Mouse (Mus musculus) liver, embryonic 13.5 days (tissue): ENCODE results near the gene Ppp6r1. TPM values are rescaled to one million over a fixed set of nuclear protein-coding genes. Genes with fewer than 3 reads are reported as not detected.

Source experiments
- ATAC-seq: fragments of 200-750 bp; cut with Nextera tagmentation; 2 replicates; pipeline ENCODE4 v1.8.0; 2017; ENCODE audit warnings: low read depth, mild to moderate bottlenecking, moderate number of reproducible peaks, moderate library complexity
- DNase-seq: peaks from one replicate; pipeline ENCODE4 v3.0.0; 2022
- H3K27ac ChIP-seq: fragments of 300-500 bp; sonication (generic); 2 replicates; pipeline ENCODE4 v1.5.1; 2015; ENCODE audit warnings: moderate library complexity, mild to moderate bottlenecking, inconsistent platforms
- H3K27me3 ChIP-seq: fragments of 300-500 bp; sonication (generic); 2 replicates; pipeline ENCODE4 v1.6.1; 2015; ENCODE audit warnings: mild to moderate bottlenecking, inconsistent platforms
- H3K36me3 ChIP-seq: fragments of 300-500 bp; sonication (generic); 2 replicates; pipeline ENCODE4 v1.6.1; 2015; ENCODE audit warnings: mild to moderate bottlenecking, inconsistent platforms
- H3K4me1 ChIP-seq: fragments of 300-500 bp; sonication (generic); replicated peaks from 2 replicates; pipeline ENCODE4 v1.6.1; 2015; ENCODE audit warnings: inconsistent platforms
- H3K4me2 ChIP-seq: fragments of 300-500 bp; sonication (generic); 2 replicates; pipeline ENCODE4 v1.6.1; 2015; ENCODE audit warnings: inconsistent platforms, mild to moderate bottlenecking, moderate library complexity
- H3K4me3 ChIP-seq: fragments of 300-500 bp; sonication (generic); replicated peaks from 2 replicates; pipeline ENCODE4 v1.5.1; 2015; ENCODE audit warnings: mild to moderate bottlenecking, inconsistent platforms
- H3K9ac ChIP-seq: fragments of 300-500 bp; sonication (generic); 2 replicates; pipeline ENCODE4 v1.6.1; 2015; ENCODE audit warnings: mild to moderate bottlenecking, inconsistent platforms
- H3K9me3 ChIP-seq: fragments of 300-500 bp; sonication (generic); replicated peaks from 2 replicates; pipeline ENCODE4 v1.6.1; 2016; ENCODE audit warnings: inconsistent platforms
- WGBS: fragments of 180-500 bp; shearing (Covaris S2); methylation state at CpG from one replicate; pipeline ENCODE4 v1.1.7; 2015; ENCODE audit not compliant: insufficient replicate concordance; 5-methylcytosine and 5-hydroxymethylcytosine counted together
- polyA plus RNA-seq: library from polyadenylated mRNA; unstranded; fragments of >200 nt; fragmentation: Nextera tagmentation; extraction: Ambion mirVana; gene quantifications from 2 replicates; pipeline ENCODE4 v1.2.1, GENCODE M21; 2015

The Ppp6r1 gene
- polyA plus RNA-seq, 1 experiment from 2014 or later, result 7.1 TPM

DNA sequence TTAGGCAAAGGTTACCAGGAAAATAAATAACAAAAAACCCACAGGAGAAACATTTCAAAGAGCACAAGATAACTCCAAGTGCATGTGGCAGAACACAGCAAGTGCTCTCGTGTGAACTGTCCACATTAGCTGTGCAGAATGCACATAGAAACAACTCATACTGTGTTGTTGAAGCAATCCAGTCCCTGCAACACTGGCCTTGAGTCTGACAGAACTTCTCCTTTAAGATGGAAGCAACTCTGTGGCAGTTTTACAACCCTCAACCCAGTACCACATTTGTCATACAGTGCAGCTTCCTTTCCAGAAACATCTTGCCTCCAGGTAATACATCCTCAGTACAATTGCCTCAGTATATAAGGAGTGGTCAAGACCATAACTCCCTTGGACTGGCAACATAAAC lies 2.0 kb downstream of the Ppp6r1 start:
- DNase-seq, result no peak
- Histone ChIP-seq H3K9ac (peak overlapping the region; percentile 97), H3K4me1 (peaks cover 77% of the 10 kb centered on the region), H3K36me3 (peaks cover 46% of the 10 kb centered on the region), H3K4me2 (peak overlapping the region; percentile 96), H3K27ac (peak overlapping the region; percentile 92), H3K4me3 (peak overlapping the region; percentile 94), H3K27me3 (no peaks in the 10 kb centered on the region), H3K9me3 (no peaks in the 10 kb centered on the region)
- WGBS, result 33% methylated on average over 1 of the region's 1 CpGs
- ATAC-seq, result no peak

DNA sequence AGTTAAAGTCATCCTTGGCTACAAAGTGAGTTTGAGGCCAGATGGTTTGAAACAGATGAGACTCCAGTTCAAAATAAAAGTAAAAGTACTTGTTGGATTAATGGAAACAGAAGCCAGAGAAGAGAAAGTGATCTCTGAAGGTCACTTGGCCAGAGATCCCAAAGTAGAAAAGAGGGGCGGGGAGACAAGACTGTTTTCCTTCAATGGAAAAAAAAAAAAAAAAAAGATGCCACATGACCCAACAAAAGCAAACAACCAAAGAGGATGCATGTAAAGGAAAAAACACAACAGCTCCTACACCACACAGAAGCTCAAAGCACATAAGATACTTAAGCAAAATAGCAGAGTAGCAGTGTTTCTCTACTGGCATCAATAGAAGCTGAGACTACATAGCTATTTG lies 2.9 kb downstream of the Ppp6r1 start:
- no peaks in the 10 kb centered on the region for H3K9me3 ChIP-seq
- H3K4me3 ChIP-seq, result 0 out of 2 replicates have a peak overlapping the region, but pooled peaks have one; percentile 94
- ATAC-seq, result no peak
- H3K4me1 ChIP-seq, result peaks cover 84% of the 10 kb centered on the region
- no peak for DNase-seq
- H3K27ac ChIP-seq, result peak overlapping the region; percentile 35
- 54% methylated on average over 1 of the region's 1 CpGs for WGBS
- H3K9ac ChIP-seq, result peak overlapping the region; percentile 97; the same call in 1 of the 2 replicates
- no peaks in the 10 kb centered on the region for H3K27me3 ChIP-seq
- H3K36me3 ChIP-seq, result peaks cover 45% of the 10 kb centered on the region
- peak overlapping the region; percentile 96 for H3K4me2 ChIP-seq

DNA sequence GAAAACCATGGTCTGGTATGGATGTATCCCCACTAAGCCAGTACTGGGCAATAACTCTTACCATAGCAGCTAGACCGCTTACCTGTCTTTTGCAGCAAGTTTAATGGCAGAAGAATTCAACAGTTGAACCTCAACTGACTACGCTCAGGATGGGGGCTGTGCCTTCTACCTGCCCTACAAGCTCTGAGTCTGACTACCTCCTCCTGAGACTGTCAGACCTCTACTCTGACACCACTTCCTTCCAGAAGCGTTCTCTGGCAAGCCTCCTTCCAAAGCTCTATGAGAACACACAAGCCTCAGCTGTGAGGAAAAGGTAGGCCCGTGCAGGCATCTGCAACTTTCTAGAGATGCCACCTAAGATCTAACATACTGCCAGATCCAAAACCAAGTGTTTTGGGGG lies 3.4 kb downstream of the Ppp6r1 start:
- H3K27me3 ChIP-seq, result no peaks in the 10 kb centered on the region
- peak overlapping the region; percentile 97 for H3K9ac ChIP-seq
- peak overlapping the region; percentile 35 for H3K27ac ChIP-seq
- H3K4me1 ChIP-seq, result peaks cover 79% of the 10 kb centered on the region
- 54% methylated on average over 4 of the region's 4 CpGs for WGBS
- peak overlapping the region; percentile 96 for H3K4me2 ChIP-seq
- no peak for ATAC-seq
- peaks cover 43% of the 10 kb centered on the region for H3K36me3 ChIP-seq
- H3K4me3 ChIP-seq, result peak overlapping the region; percentile 4; the same call in 1 of the 2 replicates
- no peaks in the 10 kb centered on the region for H3K9me3 ChIP-seq
- DNase-seq, result no peak

DNA sequence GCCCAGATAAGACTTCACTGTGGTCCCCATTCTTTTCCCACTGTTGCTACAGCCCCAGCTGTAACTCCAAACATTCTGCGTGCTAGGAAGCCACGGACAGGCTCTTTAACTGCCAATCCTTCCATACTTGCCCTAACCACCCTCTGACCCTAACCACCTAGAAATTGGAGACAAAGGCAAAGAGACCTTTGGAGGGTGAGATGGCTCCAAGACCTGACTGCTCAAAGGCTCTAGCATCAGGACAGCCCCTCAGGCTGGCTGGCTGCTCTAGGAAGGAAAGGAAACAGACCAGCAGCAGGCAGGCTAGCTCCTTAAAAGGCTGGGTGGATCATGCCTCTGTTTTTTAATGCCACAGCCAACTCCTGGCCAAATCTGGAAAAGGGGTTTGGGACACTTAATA lies 4.6 kb downstream of the Ppp6r1 start:
- H3K4me2 ChIP-seq, result peak overlapping the region; percentile 45
- DNase-seq (no peak), ATAC-seq (no peak)
- H3K27ac ChIP-seq, result peak overlapping the region; percentile 81
- 14% methylated on average over 2 of the region's 2 CpGs for WGBS
- no peaks in the 10 kb centered on the region for H3K27me3 ChIP-seq
- H3K4me1 ChIP-seq, result peaks cover 69% of the 10 kb centered on the region
- H3K9me3 ChIP-seq, result no peaks in the 10 kb centered on the region
- peak overlapping the region; percentile 14; the same call in 1 of the 2 replicates for H3K4me3 ChIP-seq
- peak overlapping the region; percentile 97 for H3K9ac ChIP-seq
- H3K36me3 ChIP-seq, result peaks cover 43% of the 10 kb centered on the region

DNA sequence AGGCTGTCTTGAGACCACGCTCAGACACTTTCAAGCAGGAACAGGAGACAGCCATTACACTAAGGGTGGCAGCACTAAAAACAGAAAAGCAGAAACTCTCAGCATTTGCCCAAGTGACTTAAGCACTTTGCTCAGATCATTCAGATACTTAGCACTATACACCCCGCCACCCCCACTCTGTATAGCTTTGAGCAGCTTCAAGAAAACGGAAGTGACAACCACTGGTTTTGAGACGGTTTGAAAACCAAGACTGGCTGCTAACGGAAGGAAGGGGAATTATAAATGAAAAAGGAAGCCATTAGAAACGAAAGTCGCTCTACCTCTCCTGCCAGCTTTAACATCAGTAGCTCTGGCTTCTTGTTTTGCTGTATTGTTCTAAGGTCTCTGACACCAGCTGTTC lies 5.0 kb downstream of the Ppp6r1 start:
- Histone ChIP-seq H3K4me1 (peaks cover 69% of the 10 kb centered on the region), H3K36me3 (peaks cover 43% of the 10 kb centered on the region), H3K4me3 (0 out of 2 replicates have a peak overlapping the region, but pooled peaks have one; percentile 14), H3K27ac (peak overlapping the region; percentile 81), H3K4me2 (peak overlapping the region; percentile 45), H3K9ac (peak overlapping the region; percentile 97), H3K9me3 (no peaks in the 10 kb centered on the region), H3K27me3 (no peaks in the 10 kb centered on the region)
- 27% methylated on average over 7 of the region's 7 CpGs for WGBS
- no peak for ATAC-seq
- DNase-seq, result no peak

DNA sequence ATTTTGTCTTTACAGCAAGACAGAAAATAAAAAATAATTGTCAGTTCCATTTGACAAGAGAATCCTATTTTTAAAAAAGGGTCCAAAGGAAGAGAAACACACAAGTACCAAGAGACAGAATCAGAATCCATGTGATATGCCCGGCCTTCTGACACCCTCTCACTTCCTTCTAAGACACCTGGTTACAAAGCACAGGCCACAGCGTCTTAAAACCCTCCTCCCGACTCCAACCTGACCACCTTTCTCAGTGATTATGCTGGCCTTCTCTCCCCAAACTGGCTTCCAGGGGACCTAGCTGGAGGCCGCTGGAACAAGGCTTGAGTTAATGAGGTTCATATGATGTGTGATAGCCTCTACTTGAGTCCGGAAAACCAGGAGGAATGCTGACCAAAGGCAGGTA lies 5.5 kb downstream of the Ppp6r1 start:
- Histone ChIP-seq H3K9ac (peak overlapping the region; percentile 97; the same call in 1 of the 2 replicates), H3K4me2 (peak overlapping the region; percentile 45), H3K36me3 (peaks cover 43% of the 10 kb centered on the region), H3K4me1 (peaks cover 71% of the 10 kb centered on the region), H3K27ac (peak overlapping the region; percentile 81), H3K27me3 (no peaks in the 10 kb centered on the region), H3K4me3 (0 out of 2 replicates have a peak overlapping the region, but pooled peaks have one; percentile 0), H3K9me3 (no peaks in the 10 kb centered on the region)
- DNase-seq, result no peak
- 39% methylated on average over 5 of the region's 5 CpGs for WGBS
- ATAC-seq, result no peak

DNA sequence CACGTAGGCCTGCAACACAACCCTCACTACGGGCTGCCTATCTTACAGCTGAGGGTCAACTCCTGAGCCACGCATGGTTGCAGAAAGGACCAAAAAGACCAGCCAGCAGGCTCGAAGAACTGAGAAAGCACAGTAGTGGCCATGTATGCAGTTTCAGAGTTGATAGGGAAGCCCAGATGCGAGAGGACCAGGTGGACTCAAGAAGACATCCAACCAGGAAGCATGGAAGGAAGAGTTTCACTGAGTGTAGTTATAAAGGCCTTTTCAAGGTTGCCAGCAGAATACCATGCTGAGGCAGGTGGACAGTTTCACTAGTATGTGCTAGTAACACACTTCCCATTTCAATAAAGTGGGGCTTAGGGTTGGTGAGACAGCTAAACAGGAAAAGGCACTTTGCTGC lies 6.1 kb downstream of the Ppp6r1 start:
- no peaks in the 10 kb centered on the region for H3K9me3 ChIP-seq
- H3K27me3 ChIP-seq, result no peaks in the 10 kb centered on the region
- ATAC-seq, result no peak
- no peak overlapping the region for H3K4me2 ChIP-seq
- H3K36me3 ChIP-seq, result peaks cover 45% of the 10 kb centered on the region
- peak overlapping the region; percentile 81; the same call in 1 of the 2 replicates for H3K27ac ChIP-seq
- no peak for DNase-seq
- WGBS, result 67% methylated on average over 5 of the region's 5 CpGs
- H3K9ac ChIP-seq, result no peak overlapping the region
- no peak overlapping the region for H3K4me3 ChIP-seq
- H3K4me1 ChIP-seq, result peaks cover 74% of the 10 kb centered on the region

DNA sequence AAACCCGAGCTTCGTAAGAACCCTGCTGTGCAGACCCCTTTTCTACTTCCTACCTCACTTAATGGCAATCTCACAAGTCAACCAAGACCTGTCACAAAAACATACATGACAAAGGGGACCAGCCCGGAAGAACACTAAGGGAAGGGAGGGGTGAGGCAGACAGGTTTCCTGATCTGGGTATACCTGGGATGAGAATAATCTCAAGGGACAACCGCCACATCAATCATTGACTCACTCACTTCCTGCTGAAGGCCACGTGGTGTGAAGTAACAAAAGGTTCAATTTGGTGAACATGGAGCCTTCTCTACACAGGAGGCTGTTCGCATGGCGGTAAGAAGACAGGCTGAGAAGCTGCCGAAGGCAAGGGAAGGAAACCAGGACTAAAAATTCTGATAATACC lies 7.2 kb downstream of the Ppp6r1 start:
- Histone ChIP-seq H3K36me3 (peaks cover 56% of the 10 kb centered on the region), H3K9me3 (no peaks in the 10 kb centered on the region), H3K27ac (no peak overlapping the region), H3K27me3 (no peaks in the 10 kb centered on the region), H3K4me3 (no peak overlapping the region), H3K4me1 (peaks cover 74% of the 10 kb centered on the region), H3K9ac (no peak overlapping the region), H3K4me2 (no peak overlapping the region)
- DNase-seq (no peak), ATAC-seq (no peak)
- WGBS, result 62% methylated on average over 8 of the region's 8 CpGs

DNA sequence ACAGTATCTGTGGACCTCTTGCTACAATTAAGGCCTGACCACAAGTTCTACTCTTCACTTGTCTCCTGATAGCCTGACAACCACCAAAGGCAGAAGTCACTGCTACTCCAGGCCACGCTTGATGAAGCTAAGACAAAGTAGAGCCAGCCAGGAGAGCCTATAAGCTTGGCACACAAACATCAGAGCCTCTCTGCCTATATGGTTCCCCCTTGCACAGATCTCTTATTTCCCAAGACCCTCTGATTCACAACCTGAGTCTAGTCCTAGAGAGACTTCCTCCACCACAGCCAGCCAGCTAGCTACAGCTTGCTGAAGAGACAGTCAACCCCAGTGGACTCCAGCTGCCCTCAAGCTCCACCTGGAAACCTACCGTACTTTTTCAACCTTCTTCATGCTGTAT lies 10.8 kb downstream of the Ppp6r1 start:
- no peak overlapping the region for H3K4me2 ChIP-seq
- ATAC-seq, result no peak
- peaks cover 67% of the 10 kb centered on the region for H3K4me1 ChIP-seq

DNA sequence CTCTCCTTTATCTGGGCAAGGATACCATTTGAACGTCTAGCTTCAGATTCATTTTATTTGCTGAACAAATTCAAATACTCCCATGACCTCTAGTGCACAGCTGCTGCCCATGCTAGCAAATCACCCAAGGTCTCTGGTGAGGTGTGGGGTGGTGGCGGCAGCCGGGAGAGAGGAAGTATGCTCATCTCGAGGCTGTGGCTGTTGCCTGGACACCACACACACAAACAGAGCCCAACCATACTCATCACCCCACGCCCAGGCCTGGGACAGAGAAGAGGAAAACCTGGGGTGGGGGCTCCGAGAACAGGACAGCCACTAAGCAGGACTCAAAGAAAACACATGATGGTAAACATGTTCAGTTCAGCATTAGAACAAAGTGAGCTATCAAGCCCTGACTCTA lies 11.5 kb downstream of the Ppp6r1 start:
- Histone ChIP-seq H3K36me3 (peaks cover 68% of the 10 kb centered on the region), H3K4me3 (no peak overlapping the region), H3K27me3 (no peaks in the 10 kb centered on the region), H3K27ac (peak overlapping the region; percentile 16; the same call in 1 of the 2 replicates), H3K4me1 (peaks cover 64% of the 10 kb centered on the region), H3K9me3 (no peaks in the 10 kb centered on the region), H3K9ac (peak overlapping the region; percentile 0; the same call in 1 of the 2 replicates), H3K4me2 (0 out of 2 replicates have a peak overlapping the region, but pooled peaks have one; percentile 2)
- DNase-seq (no peak), ATAC-seq (0 out of 2 replicates have a peak, but pooled peaks have one; percentile 15)
- 38% methylated on average over 6 of the region's 6 CpGs for WGBS

More for the DNA sequence above, 10.8 kb downstream of the Ppp6r1 start:
- WGBS, result 76% methylated on average over 2 of the region's 2 CpGs
- 0 out of 2 replicates have a peak overlapping the region, but pooled peaks have one; percentile 1 for H3K27ac ChIP-seq
- H3K9me3 ChIP-seq, result no peaks in the 10 kb centered on the region
- no peak for DNase-seq
- H3K4me3 ChIP-seq, result no peak overlapping the region
- H3K36me3 ChIP-seq, result peaks cover 68% of the 10 kb centered on the region
- H3K9ac ChIP-seq, result no peak overlapping the region
- no peaks in the 10 kb centered on the region for H3K27me3 ChIP-seq

DNA sequence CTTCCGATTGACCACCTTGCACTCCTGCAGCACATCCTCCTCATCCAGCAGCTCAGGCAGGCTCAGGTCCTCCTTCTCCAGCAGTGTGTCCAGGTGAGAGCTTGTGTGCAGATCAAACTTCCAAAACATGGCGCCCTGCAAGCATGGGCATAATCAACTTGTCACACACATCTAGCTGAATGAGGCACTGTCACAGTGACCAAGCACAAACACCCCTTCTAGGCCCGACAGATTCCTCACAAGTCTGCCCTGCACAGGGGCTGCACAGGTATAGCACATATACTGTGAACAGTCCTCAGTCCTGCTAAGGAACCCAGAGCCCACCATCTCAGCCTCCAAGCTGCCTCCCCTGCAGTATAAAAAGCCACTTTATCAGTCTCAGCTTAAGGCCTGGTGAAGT lies 12.0 kb downstream of the Ppp6r1 start:
- Histone ChIP-seq H3K36me3 (peaks cover 68% of the 10 kb centered on the region), H3K4me1 (peaks cover 60% of the 10 kb centered on the region), H3K4me2 (no peak overlapping the region), H3K9ac (peak overlapping the region; percentile 0; the same call in 1 of the 2 replicates), H3K27ac (peak overlapping the region; percentile 16; the same call in 1 of the 2 replicates), H3K4me3 (no peak overlapping the region), H3K9me3 (no peaks in the 10 kb centered on the region), H3K27me3 (no peaks in the 10 kb centered on the region)
- 75% methylated on average over 3 of the region's 3 CpGs for WGBS
- DNase-seq (no peak), ATAC-seq (peak; percentile 61)

DNA sequence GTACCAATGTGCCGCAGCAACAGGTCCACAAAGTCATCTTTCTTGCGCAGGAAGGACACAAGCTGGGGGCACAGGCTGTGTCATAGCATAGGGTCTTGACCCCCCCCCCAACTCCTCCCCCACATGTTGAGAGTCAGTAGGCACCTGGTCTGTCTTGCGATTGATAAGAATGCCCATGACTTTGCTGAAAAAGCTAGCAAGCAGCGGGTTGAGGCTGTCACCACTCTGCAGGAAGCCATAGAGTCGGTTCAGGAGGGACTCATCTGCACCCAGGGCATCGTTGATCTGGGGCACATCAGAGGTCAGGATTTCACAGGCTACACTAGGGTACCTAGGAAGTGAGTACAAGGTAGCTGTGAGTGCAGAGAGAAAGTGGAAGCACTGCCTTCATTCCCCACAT lies 15.6 kb downstream of the Ppp6r1 start:
- H3K4me3 ChIP-seq, result no peak overlapping the region
- 45% methylated on average over 6 of the region's 6 CpGs for WGBS
- H3K9ac ChIP-seq, result no peak overlapping the region
- ATAC-seq, result peak; percentile 40; the same call in 1 of the 2 replicates
- H3K27me3 ChIP-seq, result no peaks in the 10 kb centered on the region
- DNase-seq, result no peak
- no peaks in the 10 kb centered on the region for H3K9me3 ChIP-seq
- H3K27ac ChIP-seq, result peak overlapping the region; percentile 18
- peaks cover 50% of the 10 kb centered on the region for H3K4me1 ChIP-seq
- peaks cover 95% of the 10 kb centered on the region for H3K36me3 ChIP-seq
- no peak overlapping the region for H3K4me2 ChIP-seq
